Mouse (Mus musculus) spleen, postnatal 0 days (tissue): ENCODE data around the gene B230118H07Rik. TPM values are rescaled to one million over a fixed set of nuclear protein-coding genes. Genes with fewer than 3 reads are reported as not detected.

Experiments used
- polyA plus RNA-seq: library from polyadenylated mRNA; unstranded; fragments of >200 nt; fragmentation: Nextera tagmentation; extraction: Ambion mirVana; gene quantifications from 2 replicates; pipeline ENCODE4 v1.2.1, GENCODE M21; 2015

Gene B230118H07Rik
- 23.4 and 24.1 TPM in 2 replicates for polyA plus RNA-seq

DNA sequence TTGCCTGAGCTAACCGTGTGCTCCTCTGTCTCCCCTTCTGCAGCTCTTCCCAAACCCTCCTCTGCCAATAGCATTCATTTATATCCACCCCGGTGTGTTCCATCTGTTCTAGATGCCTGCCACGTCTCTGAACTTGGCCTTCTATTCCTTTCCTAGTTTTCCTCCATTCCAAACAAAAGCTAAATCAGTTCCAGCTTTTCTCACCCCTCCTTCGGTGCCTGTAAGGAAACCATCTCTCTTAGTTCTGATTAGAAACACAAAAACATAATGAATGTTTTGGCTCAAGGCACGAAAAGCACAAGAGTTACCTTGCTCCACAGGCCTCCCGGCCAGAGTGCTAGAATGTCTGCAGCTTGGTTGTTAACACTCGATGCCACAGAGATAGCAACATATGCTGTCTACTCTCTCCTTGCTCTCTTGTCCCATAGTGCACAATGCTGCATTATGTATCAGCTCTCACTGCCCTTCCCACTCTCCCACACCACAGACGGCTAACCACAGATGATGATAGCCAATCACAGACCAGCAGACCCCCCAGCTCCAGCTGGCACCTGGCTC lies at the start of gene B230118H07Rik, which contains the start of gene Rag1:
TSS of gene B230118H07Rik (minus strand) at position 419 of the 558 bp plus-strand sequence.
TSS of gene Rag1 (minus strand) at position 388 of the 558 bp plus-strand sequence.

DNA sequence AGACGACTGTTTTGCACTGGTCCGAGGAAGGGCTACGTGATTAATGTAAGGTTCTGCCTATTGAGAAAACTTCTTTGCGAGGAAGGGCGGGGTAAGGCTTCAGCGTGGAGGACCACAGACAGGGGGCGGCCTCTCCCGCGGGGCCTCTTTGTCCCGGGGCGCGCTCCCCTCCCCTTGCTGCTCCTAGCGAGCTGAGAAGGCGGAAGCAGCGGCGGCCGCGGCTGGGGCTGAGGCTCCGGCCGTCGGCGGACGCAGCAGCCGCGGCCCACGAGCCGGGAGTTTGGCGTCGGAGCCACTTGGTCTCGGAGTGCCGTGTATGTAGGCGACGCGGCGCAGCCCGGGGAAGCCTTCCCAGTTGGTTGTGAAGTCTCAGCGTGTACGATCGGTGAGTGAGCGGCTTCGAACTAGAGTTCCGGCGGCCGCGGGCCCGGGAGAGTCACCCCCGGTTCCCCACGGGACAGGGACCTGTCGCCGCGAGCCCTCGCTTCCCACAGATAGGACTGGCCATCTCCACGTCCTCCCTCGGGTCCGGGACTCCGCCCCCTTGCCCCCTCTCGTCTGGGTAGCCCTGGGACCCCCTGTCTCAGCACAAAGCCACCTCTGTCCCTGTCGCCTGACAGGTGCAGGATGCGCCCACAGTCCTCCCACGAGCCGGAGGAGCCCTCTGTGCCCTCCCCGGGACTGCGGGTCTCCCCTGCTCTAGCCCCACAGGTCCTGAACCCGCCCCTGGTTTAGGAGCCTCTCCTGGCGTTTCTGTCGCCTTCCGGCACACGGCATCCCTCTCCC lies 29.1 kb upstream of the B230118H07Rik start, which contains the start of gene Traf6:
TSS of gene Traf6 (plus strand) at position 194 of the 786 bp plus-strand sequence.

DNA sequence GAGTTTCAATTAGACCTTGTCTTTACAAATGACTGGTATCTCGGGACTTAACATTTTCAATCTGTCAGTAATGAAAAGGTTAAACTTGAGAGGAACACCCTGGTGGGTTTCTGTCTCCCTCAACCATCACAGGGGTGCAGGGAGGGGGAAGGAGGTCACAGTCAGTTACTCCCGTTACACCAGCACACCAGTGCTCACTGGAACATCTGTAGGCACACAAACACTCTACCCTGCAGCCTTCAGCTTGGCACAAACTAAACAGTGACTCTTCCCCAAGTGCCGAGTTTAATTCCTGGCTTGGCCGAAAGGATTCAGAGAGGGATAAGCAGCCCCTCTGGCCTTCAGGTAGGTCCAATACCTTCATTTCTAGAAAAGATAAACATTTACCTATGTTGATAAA lies 24.8 kb downstream of the B230118H07Rik start, which contains the start of gene Rag2:
TSS of gene Rag2 (plus strand) at position 193 of the 400 bp plus-strand sequence.

Other genes with a start within 250 kb of the B230118H07Rik start
- gene Rag2, start 24.8 kb downstream of the B230118H07Rik start, polyA plus RNA-seq: 1.1 and 1.2 TPM in 2 replicates
- gene Rag1, start within 50 bp of the B230118H07Rik start, polyA plus RNA-seq: 0.90 and 1.6 TPM in 2 replicates
- gene Traf6, start 28.9 kb upstream of the B230118H07Rik start, polyA plus RNA-seq: 4.0 and 4.6 TPM in 2 replicates
- gene Prr5l, start 233.5 kb upstream of the B230118H07Rik start, polyA plus RNA-seq: 3.7 and 4.6 TPM in 2 replicates
- gene Commd9, start 236.7 kb upstream of the B230118H07Rik start, polyA plus RNA-seq: 23.0 and 25.3 TPM in 2 replicates